Mouse (Mus musculus): ENCODE data around the gene Gm10220. TPM values are rescaled to one million over a fixed set of nuclear protein-coding genes. Genes with fewer than 3 reads are reported as not detected.
"Not testable (repeated sequence)": the region's sequence is repeated elsewhere in the genome, so short reads cannot be mapped to it uniquely, and the experiment has no call there.

Gene Gm10220
- not detected in 3 replicates for total RNA-seq (2017)

DNA sequence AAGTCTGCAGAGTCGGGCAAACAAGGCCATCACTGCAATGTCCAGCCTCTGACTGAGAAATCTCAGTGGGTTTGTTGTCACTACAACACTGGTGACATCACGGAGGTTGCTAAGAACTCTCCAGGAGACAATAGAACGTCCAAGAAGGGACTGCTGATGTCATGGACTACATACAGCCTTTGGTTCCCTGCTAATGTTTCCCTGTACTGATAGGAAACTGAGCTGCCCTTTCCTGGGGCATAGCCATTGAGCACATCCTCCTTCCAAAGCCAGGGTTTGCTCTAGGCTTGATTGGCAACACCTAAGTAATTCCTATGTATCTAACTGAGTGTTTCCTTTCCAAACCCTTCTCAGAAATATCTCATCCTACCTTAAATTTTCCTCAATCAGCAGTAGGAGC lies at the start of gene Gm10220:
TSS of gene Gm10220 (minus strand) at position 101 of the 400 bp plus-strand sequence.
- not testable (repeated sequence) for ATAC-seq (replicated peaks; ENCODE audit: insufficient number of reproducible peaks, low FRiP score, low TSS enrichment, poor library complexity, severe bottlenecking)

DNA sequence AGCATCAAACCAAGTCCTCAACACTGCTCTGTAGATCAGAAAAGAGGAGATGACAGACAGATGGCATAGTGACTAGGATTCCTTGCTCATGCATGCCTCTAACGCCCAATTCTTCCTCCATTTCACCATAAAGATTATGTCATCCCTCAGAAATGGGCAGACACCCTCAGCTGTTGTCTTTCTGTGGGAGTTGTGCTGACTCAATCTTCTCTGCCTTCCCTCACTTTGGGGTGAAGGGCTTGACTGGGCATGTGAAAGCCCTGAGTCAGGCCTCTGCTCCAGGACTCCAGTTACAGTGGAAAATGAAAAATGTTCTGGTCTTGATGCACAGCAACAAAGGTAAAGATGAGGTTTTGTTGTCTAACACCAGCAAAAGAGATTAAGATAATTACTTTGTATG lies 48.6 kb upstream of the Gm10220 start:
- ATAC-seq (replicated peaks; ENCODE audit: insufficient number of reproducible peaks, low FRiP score, low TSS enrichment, poor library complexity, severe bottlenecking), result no peak

DNA sequence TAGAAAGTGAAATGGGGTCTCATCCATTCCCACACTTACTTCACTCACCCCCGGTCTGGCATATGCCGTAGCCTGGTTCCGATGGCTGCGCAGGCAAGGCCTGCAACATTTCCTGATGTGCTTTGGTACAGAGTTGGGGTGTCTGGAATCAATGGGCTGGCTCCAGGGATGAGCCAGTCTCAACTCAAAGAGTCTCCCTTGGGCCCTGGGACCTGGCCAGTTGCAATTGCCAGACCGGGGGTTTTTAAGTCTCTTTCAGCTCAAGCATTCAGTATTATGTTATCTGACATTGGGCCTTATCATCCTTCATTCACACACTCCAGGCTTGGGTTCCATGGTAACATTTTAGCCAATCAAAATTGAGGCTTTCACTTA lies 44.6 kb upstream of the Gm10220 start:
- no peak for ATAC-seq (replicated peaks; ENCODE audit: insufficient number of reproducible peaks, low FRiP score, low TSS enrichment, poor library complexity, severe bottlenecking)

DNA sequence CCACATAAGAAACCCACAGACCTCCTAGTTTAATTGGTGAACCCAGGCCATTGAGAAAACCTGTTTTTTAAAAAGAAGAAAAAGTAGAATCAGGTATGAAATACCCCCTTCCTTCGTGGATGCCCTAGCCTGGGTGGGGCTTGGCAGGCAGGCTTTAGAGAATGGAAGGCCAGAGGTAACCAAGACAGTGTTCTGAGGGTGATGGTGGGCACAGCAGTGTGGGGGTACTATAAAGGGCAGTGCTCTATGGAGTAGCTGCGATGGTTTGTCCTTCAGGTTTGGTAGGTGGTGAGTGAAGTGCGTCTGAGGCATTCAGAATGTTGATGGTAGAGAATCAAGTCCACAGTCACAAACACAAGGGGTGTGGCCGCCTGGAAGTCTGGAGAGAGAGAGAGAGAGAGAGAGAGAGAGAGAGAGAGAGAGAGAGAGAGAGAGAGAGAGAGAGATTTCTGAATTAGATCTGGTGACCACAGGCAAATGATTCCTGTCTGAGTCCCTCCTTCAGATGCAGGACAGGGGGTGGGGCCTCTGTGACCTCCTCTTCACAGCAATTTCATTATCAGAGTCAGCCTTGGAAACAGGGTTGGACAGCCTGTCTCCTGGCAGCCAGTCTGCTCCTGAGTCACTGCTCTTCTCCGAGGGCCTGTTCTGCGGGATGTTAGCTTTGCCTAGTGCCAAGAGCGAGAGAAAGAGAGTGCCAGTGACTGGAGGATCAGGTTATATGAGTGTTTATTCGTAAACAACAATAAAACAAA lies 44.0 kb upstream of the Gm10220 start:
- ATAC-seq (replicated peaks; ENCODE audit: insufficient number of reproducible peaks, low FRiP score, low TSS enrichment, poor library complexity, severe bottlenecking), result no peak

DNA sequence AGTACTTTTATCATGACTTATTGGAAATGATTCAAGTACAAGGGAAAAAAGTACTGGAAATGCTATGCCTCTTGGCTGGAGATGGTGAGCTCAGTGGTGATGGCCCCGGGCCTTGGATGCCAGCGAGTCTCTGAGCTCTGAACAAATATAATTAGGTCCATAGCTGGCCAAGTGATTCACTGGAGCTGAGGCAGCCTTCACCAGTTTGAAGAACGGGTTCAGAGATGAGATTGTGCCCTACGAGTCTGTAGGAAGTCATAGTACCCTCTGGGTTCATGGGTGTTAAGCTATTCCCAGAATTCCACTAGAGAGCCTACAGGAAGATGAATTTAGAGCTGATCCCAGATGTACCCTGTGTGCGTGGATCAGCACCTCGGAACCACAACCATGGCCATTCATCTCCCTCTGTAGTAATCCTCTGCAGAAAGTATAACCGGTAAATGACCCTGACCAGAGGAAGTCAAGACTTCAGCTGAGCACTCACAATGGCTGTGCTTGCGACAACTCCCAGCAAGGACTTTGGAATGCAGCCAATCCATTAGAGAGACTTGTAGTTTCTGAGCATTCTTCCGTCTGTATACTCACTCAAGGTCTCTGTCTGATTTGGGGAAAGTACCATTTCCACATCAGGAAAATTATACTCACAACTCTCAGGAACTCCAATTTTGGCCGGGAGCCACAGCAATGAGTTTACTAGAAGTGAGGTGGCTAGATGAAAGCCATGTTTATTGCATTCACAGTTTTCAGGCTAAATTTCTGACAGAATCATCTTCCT lies 36.4 kb upstream of the Gm10220 start:
- no peak for ATAC-seq (replicated peaks; ENCODE audit: insufficient number of reproducible peaks, low FRiP score, low TSS enrichment, poor library complexity, severe bottlenecking)

DNA sequence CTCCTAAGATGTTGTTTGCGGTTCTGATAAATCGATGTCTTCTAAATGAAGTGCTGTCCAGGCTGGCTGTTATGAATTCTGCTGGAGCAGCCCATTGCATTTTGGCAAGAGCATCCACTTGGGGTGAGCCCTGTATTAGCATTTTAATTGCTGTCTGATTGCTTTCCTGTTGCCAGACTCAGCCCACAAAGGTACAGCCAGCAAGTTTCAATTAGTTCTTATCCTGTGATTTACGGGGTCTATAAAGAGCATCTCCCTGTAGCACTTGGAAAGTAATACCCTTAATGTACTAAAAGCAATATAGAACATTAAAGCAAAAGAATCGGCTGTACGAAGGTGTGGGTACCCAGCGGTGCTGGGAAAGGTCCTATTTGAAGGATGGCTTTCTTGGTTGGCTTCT lies 21.7 kb upstream of the Gm10220 start:
- no peak for ATAC-seq (replicated peaks; ENCODE audit: insufficient number of reproducible peaks, low FRiP score, low TSS enrichment, poor library complexity, severe bottlenecking)

DNA sequence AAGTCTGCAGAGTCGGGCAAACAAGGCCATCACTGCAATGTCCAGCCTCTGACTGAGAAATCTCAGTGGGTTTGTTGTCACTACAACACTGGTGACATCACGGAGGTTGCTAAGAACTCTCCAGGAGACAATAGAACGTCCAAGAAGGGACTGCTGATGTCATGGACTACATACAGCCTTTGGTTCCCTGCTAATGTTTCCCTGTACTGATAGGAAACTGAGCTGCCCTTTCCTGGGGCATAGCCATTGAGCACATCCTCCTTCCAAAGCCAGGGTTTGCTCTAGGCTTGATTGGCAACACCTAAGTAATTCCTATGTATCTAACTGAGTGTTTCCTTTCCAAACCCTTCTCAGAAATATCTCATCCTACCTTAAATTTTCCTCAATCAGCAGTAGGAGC lies 16.0 kb downstream of the Gm10220 start, which contains the start of gene 5031410I06Rik:
TSS of gene 5031410I06Rik (minus strand) at position 101 of the 400 bp plus-strand sequence.
- ATAC-seq (replicated peaks; ENCODE audit: insufficient number of reproducible peaks, low FRiP score, low TSS enrichment, poor library complexity, severe bottlenecking), result not testable (repeated sequence)

DNA sequence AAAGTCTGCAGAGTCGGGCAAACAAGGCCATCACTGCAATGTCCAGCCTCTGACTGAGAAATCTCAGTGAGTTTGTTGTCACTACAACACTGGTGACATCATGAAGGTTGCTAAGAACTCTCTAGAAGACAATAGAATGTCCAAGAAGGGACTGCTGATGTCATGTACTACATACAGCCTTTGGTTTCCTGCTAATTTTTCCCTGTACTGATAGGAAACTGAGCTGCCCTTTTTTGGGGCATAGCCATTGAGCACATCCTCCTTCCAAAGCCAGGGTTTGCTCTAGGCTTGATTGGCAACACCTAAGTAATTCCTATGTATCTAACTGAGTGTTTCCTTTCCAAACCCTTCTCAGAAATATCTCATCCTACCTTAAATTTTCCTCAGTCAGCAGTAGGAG lies 32.0 kb downstream of the Gm10220 start, which contains the start of gene Gm10471:
TSS of gene Gm10471 (minus strand) at position 101 of the 400 bp plus-strand sequence.
- ATAC-seq (replicated peaks; ENCODE audit: insufficient number of reproducible peaks, low FRiP score, low TSS enrichment, poor library complexity, severe bottlenecking), result not testable (repeated sequence)

DNA sequence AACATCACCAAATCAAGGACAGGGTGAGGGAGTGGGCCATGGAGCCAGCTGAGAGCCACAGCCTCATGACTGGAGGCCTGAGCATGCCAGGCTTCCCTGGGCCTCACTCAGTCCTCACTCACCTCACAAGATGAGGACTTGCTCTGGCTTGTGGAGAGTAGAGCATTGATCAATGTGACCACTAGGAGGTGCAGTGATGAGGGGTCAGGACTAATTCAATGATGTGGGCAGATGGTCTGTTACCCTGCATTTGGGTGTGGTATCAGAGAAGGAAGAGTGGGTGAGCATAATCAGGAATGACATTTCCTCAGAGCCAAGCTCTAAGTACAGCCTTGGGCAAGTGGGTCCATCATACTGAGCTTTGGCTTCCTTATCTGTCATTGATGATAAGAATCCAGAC lies 42.2 kb downstream of the Gm10220 start:
- ATAC-seq (replicated peaks; ENCODE audit: insufficient number of reproducible peaks, low FRiP score, low TSS enrichment, poor library complexity, severe bottlenecking), result not testable (repeated sequence)

DNA sequence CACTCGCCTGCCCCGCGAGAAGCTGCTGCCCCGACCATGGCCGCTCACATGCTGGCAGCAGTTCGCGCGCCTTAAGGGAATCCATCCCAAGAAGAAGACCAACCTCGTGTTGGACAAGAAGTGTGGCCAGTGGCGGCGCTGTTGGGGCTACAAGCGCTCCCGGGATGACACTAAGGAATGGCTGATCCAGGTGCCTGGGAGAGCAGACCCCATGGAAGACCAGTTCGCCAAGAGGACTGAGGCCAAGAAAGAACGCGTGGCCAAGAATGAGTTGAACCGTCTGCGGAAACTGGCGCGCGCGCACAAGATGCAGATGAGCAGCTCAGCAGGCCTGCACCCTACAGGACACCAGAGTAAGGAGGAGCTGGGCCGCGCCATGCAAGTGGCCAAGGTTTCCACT lies 50.5 kb downstream of the Gm10220 start:
- 0 out of 2 replicates have a peak, but pooled peaks have one; percentile 35 for ATAC-seq (replicated peaks; ENCODE audit: insufficient number of reproducible peaks, low FRiP score, low TSS enrichment, poor library complexity, severe bottlenecking)

Other genes starting within 250 kb of the Gm10220 start
- gene Gm21663, start 179.0 kb downstream of the Gm10220 start, total RNA-seq (2017), result not detected in 3 replicates
- not detected in 3 replicates for gene Gm21671, start 167.0 kb downstream of the Gm10220 start, total RNA-seq (2017)
- gene Gm21680, start 148.8 kb downstream of the Gm10220 start, total RNA-seq (2017), result not detected in 3 replicates
- gene Gm21698, start 132.8 kb downstream of the Gm10220 start, total RNA-seq (2017), result not detected in 3 replicates
- gene Gm1979, start 116.6 kb downstream of the Gm10220 start, total RNA-seq (2017), result not detected in 3 replicates
- not detected in 3 replicates for gene Gm5862, start 98.5 kb downstream of the Gm10220 start, total RNA-seq (2017)
- gene Speer4a, start 81.9 kb downstream of the Gm10220 start, total RNA-seq (2017), result not detected in 3 replicates
- gene Gm7347, start 62.8 kb downstream of the Gm10220 start, total RNA-seq (2017), result not detected in 3 replicates
- not detected in 3 replicates for gene Gm10471, start 32.1 kb downstream of the Gm10220 start, total RNA-seq (2017)
- gene 5031410I06Rik, start 16.1 kb downstream of the Gm10220 start, total RNA-seq (2017), result not detected in 3 replicates
- gene Gm7361, start 136.3 kb upstream of the Gm10220 start, total RNA-seq (2017), result not detected in 3 replicates

Data from monocyte, adult 5-6 weeks (primary cell).